Mouse (Mus musculus): Measurements from ENCODE around the gene Qdpr.
A peak's percentile ranks its signal among the peaks of the same experiment; 100 is the strongest.

Qdpr gene

DNA sequence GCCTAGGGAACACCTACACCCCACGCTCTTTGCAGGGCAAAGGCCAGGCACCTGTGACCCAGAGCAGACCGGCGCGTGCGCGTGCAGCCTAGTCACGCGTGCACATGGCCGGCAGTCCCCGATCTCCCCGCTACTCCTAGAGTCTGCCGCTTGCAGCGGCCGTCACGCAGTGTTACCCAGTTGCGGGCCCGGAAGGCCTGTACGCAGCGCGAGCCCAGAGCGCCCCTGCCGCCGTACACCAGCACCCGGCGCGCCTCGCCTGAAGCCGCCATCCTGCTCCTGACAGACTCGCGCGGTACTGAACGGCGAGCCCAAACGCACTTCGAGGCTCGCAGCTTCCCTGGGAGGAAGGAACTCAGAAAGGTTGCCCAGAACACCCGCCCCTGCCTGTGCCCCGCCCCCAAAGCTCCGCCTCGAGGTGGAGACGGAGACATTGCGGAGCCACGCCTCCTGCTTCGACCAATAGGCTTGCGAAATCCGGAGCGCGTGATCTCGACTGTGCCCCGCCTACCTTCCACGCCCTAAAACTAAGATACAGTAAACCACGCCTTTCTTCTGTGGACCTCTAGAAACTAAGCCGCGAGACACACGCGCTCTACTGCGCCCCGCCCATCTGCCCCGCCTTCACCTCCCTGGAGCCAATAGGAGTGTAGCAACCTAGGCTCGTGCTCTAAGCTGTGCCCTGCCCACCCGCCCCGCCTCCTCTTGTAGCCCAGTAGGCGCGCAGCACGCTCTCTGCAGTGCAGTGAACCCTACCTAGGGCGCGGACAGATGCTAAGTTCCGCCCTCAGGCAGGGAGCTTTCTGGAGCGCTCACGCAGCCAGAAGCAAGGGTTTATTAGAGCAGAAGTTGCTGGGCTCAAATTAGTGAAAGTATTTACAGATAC lies at the start of gene Qdpr:
Gene Qdpr, minus strand, starts transcription at position 406 of the 886 bp plus-strand sequence.
- peak; percentile 89 for DNase-seq

DNA sequence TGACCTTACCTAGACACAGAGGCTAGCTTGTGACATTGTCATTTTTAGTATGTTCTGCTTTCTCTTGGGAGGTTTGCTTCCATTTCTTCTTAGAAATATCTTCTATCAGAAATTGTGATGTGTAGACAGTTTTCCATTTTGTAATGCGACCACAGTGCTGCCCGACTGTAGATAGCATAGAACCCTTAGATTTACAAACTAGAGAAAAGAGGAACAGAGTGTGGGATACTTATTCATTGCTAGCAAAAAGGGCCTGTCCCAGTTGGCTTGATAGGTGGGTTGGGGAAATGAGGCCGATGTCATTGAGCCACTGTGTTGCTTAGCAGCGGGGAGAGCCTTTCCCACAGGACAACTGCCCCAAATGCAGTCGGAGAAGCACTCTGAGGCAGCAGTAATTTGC lies 47.5 kb upstream of the Qdpr start:
- DNase-seq: no peak

DNA sequence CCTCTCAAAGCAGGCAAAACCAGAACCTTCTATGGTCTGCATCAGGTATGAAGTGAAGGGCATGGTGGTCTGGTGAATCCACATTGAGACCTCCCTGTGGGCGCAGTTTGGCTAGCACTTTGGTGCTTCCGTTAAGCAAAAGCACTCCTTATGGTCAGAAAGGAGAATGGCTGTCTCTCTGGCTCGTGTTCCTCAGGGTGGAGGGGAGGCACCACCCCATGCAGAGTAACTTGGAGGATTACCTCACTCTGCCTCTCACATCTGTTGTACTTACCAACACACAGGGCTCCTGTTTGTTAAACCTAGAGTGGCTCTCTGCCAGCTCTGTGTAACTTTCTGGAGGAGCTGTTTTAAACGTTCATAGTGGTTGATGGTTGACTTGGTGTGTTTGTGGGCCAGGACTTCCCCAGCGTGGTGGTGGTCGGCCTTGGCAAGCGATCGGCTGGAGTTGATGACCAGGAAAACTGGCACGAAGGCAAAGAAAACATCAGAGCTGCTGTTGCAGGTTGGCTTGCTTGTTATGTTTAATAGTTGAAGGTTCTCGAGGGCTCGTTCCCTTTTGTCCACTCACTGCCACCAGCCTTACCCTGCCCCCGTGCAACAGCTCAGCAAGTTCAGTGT lies 47.0 kb upstream of the Qdpr start:
- DNase-seq: no peak

DNA sequence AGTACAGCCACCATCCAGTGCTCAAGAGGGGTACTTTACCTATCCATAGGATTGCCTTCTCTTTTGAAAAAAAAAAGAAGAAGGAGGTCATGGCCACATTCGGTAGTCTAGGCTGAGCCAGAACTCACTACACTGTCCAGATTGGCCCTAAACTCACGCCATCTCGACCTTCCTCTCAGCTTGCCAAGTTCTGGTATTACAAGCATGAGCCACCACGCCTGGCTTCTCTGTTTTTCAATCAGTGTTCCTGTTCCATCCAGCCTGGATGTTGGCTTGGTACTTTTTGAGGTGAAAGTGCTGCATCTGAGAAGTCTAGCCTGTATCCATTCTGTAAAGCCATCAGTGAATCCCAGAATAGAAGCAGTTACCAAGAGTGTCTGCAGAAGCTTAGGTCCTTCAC lies 46.4 kb upstream of the Qdpr start:
- DNase-seq: no peak

DNA sequence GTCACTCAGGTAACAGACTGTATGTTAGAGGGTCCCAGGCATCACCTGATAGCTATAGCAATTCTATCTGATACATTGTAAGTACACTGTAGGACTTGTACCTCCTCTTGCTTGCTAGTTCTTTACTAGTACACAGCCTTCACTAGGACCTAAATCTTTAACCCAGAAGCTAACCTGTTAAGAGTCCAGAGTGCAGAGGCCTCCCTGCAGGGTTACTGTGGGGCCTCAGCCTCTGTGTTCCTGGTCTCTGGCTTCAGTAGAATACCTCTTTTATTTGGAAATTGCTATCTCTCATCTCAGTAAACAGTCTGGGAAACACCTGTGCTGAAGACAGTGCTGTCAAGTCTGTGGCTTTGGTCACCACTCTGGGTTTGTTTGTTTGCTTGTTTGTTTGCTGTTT lies 46.0 kb upstream of the Qdpr start:
- DNase-seq: no peak

DNA sequence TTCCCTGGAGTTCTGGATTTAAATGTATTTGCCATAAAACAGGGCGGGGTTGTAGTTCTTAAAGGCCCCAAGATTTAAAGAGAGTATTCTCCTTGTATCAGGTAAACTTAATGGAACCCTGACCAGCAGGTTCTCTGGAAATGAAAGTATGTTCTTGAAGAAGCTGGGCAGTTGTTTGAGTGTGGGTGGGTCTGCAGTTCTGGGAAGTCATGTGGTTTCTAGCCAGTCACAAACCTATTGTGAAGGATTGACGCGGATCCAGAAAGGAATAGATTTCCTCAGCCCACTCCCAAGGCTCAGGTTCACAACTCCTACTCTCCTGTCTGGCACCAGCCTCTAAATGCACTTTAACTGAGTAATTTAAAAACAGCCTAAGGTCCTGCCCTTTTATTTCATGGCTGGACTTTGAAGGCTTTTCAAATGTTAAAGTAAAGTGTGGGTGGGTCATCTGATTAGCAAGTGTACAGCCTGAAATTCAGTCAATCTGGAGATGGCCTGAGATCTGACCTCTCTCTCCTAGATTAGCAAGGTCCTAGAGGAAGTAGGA lies 45.5 kb upstream of the Qdpr start:
- DNase-seq: no peak

DNA sequence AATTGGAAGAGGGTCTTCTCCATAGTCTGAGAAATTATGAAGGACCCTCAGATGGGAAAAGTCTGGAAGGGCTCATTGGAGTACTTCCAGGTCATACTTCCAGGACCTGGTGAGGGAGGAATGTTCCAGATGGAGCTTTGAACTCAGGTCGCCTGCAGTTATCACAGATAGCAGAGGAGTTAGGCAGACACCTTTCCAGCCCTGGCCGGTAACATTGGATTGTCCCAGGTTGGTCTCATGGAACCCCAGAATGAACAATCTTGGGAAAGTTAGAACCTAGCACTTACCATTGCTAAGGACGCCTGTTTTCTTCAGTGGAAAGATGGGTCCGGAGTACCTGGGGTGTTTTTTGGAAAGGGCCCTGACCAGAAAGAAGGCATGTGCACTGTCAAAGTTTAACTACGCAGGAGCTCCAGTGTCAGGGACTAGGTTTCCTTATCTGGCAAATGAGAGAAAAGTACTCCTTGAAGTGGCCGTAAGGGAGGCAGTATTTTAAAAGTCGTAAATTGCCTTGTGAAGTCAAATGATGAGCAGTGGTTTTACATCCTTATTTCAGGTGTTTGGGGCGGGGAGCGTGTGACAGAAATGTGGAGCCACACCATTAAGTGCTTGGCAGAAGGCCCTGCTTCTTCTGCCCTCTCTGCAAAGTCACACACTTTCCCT lies 44.2 kb upstream of the Qdpr start:
- no peak for DNase-seq

DNA sequence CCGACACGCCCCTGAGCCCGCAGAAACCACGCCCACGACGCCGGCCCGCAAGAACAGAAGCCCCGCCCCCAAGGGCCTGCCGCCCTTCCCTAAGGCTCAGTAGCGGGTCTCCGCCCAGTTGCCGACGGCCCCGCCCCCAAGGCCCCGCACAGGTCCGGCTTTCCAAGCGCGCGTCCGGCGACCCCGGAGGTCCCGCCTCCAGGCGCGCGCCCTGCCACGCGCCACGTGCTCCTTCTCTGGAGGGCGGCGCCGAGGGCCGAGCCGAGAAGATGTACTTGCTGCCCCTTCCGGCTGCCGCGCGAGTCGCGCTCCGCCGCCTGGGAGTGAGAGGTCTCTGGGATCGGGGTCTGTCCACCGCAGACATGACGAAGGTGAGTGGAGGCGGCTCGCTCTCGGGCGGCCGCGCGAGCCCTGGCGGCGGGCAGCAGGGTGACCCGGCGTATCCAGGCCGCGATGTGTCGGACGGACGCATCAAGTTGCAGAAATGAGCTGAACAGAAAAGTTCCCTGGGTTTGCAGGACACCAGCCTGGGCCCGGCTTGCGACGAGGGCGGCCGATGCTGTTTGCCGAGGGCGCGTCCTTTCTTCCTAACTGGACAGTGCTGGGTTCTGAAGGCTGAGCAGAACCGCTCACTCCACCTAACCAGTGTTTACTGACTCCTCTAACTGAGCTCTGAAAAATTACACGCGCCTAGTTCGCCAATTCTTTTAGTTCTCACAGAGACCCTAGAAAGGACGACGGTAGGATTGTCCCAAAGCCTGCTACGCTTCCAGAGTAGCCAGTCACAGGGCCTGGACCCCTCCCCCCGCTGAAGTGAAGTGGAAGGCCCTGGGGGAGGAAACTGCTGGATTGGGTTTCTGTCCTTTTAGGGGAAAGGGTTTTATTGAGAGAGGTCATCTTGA lies 43.4 kb upstream of the Qdpr start, which contains the start of gene Lap3:
Gene Lap3, plus strand, starts transcription at position 184 of the 902 bp plus-strand sequence.
- peak; percentile 97 for DNase-seq

DNA sequence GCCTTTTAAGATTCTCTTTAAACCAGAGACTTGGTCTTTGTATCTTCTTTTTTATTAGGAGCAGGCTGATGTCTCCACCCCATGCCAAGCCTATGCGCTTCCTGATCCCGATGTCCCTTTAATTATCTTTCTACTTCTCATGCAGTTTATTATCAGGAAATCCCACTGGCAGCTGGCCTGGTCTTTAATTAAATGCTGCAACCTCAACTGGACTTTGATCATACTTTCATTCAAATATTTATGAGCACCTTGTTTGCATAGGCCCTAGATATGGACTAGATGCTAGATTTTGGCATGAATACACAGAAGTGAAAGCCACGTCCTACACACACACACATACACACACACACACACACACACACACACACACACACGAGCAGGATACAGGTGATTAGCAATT lies 41.7 kb upstream of the Qdpr start:
- DNase-seq: no peak

DNA sequence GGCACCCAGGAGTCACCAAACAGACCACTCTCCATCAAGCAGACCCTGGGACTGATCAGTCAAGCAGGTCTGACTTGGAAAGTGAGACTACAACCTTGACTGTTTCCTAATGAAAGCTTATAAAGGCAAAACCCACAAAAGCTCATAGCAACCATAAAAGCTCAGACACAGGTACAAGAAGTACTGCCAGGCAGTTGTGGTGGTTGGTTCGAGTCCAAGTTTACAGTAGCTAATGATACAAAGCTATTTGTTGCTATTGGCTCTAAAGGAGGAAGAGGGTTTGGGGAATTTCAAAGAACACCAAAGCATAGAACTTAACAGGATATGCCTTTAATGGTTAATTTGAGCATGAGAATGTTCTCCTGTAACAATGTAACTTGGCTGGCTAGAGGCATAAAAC lies 33.6 kb upstream of the Qdpr start:
- DNase-seq: no peak

DNA sequence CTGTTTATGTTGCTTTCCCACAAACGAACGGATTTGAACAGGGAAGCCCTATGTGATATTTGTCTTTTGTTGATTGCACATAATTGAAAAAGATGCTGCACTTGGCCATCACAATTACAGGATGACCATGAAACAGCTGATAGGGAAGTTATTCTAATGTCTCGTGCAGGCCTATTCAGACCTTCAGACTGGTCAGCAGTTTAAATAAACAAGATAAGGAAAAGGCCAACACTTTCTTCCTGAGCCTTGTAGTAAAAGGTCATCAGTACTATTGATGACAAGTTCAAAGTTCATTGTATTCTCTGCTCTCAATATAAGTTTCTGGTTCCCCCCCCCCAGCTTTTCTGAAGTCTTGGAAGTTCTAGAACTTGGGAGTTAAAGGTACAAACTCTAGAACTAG lies 32.6 kb upstream of the Qdpr start:
- no peak for DNase-seq

DNA sequence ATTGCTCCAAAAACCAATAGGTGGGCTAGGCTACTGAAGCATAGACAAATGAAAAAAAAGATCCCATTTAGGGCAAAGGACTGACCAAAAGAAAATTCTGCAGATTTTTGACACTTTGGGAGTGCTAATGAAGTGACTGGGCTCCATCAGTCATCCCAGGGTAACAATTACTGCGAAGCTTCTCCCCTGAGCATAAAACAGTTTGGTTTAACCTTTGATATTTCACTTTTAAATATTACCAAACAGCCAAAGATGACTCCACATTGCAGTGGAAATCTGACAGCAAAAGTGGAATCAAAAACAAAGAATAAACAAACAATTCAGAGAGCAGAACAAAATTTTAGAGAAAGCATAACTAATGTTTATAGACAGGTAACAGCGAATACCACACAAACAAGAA lies 31.1 kb upstream of the Qdpr start:
- DNase-seq: no peak

DNA sequence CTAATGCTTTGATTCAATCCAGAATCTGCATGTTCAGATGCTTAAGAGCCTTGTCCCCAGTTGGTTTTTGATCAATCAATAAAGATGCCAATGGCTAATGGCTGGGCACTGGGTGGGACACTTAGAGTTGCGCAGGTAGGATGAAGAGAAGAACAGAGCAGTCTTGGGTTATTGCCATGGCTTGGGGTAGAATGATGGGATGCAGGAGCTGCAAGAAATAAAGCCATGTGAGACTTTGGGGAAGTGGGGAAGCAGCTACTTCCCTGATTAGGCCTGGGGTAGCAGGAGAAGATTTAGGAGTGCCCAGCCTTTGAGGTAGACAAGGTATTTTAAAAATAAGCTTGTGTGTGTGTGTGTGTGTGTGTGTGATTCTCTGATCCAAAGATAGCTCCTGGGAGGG lies 30.0 kb upstream of the Qdpr start:
- no peak for DNase-seq

DNA sequence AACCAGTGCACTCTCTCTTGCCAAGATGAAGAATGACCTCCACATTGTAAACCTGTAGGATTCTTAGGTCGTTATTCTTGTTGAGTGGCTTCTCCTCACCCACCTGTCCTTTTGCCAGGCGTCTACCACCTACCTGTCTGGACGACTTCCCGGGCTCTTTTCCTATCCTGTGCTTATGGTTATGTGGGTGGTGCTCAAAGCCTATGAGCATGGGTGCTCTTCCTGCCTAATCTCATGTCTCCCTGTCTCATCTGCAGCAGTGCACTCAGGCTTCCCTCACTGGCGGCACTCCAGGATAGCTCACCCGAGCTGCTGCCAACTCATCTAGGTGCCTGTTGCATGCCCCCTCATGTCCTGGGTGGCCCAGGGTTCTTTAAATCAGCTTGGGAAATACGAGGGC lies 27.6 kb upstream of the Qdpr start:
- DNase-seq: no peak

DNA sequence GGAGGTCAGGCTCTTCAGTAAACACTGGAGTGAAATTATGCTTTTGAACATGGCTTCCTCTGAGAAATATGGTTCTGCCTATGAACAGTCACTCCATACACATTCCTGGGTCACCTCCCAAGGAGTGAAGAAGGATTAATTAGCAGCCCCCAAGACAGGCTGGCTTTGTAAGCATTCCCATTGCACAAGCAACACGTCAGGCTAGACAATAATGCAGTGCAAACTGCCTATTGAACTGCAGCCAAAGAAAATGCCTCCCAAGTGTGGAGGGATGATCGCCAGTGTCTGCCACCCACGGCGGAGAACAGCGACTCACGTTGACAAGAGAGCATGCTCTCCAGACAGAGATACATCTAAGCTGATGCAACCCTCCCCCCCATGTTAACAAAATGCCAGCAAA lies 26.3 kb upstream of the Qdpr start:
- no peak for DNase-seq

DNA sequence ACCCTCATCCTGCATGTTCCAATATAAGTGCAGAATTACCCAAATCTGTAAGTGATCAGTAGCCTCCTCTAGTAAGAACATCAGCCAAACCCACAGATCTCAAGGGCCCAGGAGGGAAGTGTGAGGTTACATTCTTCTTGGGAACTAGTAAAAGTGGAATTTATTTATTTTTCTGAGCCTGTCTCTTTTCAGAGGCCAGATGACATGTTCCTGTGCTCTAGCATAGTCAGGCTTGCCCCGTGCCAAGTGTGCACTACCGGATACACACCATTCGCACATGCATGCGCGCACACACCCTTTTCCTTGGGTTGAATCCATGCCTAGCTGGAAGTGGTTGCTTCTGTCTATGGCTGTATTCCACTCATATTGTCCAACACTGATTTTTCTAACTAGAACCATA lies 25.7 kb upstream of the Qdpr start:
- no peak for DNase-seq

DNA sequence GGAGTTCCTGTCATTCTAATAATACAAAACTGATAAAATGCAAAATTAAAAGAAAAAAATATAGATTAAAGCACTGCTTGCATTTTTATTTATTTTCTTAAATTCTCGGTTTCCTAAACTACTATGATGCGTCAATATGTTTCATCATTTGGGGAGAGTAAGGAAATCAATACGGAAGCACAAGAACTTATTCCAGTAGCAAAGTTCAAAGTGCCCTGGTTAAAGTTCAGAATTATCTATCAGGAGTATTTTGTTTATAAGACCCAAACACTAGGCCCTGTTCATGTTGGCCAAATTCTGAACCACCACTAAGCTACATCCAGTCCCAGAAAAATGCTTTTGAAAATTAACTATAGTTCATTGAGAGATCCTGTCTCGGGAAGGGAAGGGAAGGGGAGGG lies 24.7 kb upstream of the Qdpr start:
- DNase-seq: no peak

DNA sequence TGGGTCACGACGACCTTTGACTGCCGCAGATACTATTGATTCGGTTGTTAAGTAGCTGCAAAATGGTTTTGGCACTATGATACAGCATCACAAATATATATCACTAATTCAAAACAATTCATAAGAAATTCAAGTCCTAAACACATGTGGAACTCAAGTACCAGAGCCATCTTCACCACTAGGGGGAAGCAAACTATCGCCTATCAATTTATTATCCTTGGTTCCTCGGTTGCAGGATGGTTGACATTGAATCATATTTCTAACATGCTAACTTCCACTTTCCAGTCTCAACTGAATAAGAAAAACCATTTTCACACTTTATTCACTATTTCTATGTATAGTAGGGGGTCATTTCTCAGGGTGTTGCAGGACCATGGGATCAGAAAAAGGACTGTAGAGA lies 24.2 kb upstream of the Qdpr start:
- peak; percentile 46 for DNase-seq

DNA sequence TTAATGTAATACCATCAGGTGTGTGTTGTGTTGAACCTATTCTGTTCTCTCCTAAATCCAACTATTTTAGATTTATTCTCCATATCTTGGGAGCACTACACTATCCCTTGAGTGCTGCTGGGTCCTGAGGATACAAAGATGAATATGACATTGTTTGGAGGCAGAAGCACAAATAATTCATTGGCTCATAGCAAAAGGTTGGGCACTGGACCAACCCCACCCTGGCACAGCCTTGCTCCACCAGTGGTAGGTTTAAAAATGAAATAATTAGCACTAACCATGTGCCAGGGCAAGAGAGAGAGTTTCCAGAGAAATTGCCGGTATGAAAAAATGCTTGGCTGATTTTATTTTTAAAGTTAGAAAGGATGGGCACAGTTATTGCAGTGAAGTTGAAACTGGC lies 23.5 kb upstream of the Qdpr start:
- no peak for DNase-seq

DNA sequence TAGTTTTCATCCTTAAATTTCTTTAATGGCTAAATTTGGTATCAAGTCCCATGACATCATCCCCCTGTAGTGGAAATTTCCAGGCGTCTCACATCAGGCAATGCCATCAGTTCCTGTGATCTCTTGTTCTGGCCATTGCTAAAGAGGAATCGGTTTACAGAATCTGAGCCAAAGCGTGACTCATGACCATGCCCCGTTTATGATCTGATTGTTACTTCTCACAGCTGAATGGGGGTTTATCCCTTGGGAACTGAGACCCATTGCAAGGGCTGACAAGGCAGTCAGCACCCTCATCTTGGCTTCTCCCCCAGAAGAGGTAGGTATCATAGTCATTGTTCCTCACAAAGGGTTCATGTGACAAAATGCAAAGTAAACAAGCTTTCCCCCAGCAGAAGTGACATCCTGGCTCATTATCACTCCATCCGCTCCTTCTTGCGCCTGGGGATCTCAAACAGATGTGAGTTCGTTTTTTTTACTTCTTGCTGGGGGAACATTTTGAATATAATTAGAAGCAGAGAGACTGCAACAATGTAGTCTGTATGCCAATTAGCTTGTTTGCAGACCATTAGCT lies 22.9 kb upstream of the Qdpr start:
- DNase-seq: no peak

DNA sequence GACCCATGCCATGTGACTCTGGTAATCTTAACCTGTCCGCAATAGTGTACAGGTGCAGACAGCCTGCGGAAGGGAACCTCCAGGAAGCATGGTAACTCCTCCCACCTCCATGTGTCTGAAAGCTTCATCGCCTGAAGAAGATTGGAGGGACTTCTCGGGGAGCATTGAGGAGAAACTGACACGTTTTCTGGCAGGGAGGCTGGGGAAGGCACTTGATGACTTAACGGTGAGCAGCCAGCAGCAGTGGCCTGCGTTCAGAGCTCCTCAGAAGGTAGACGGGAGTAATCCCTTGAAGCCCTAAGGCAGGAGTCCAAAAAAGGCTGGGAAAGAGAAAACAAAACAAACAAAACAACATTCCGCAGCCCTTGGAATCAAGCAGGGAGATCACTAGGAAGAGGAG lies 4.4 kb upstream of the Qdpr start:
- no peak for DNase-seq

DNA sequence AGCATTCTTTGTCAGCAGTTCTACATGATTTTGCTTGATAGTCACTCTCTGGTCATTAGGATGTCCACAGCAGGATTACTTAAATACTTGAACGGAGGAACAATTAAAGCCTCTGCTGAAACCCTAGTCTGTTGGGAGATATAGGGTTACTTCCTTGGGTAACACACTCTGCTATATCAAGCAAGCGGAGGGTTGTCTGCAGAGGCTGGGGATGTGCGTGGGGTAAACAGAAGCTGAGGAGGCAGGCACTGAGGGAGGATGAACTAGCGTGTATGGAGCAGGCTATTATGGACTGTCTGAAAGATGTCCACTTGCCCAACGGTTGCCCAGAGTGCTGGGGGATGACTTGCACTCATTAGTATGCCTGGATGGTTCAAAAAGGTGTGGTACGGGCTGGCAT lies 3.4 kb upstream of the Qdpr start, which contains the start of gene Clrn2:
Gene Clrn2, plus strand, starts transcription at position 301 of the 400 bp plus-strand sequence.
- DNase-seq: no peak

All from cerebellum, adult 8-10 months (tissue).